Mouse (Mus musculus): ENCODE data around the gene C2. TPM values are rescaled to one million over a fixed set of nuclear protein-coding genes. Genes with fewer than 3 reads are reported as not detected.
"Not testable (repeated sequence)": the region's sequence is repeated elsewhere in the genome, so short reads cannot be mapped to it uniquely, and the experiment has no call there.

The C2 gene
- total RNA-seq, 2 experiments from 2014 or later: 0.22 to 2.0 TPM

GRCm38 (mm10) chr17:34910982-34911381, 12.9 kb upstream of the C2 start:
- no peak for DNase-seq

GRCm38 (mm10) chr17:34902895-34903294, 4.8 kb upstream of the C2 start:
- DNase-seq: no peak

- not testable (repeated sequence) for DNase-seq
Measured at GRCm38 (mm10) chr17:34901948-34902347, 3.9 kb upstream of the C2 start.

GRCm38 (mm10) chr17:34900826-34901225, 2.8 kb upstream of the C2 start:
- not testable (repeated sequence) for DNase-seq

- DNase-seq: no peak
Measured at GRCm38 (mm10) chr17:34899890-34900243, 1.8 kb upstream of the C2 start.

- DNase-seq: peak; percentile 36 to 42
Measured at GRCm38 (mm10) chr17:34899053-34899889, 1.2 kb upstream of the C2 start.

GRCm38 (mm10) chr17:34898706-34899052, 614 bp upstream of the C2 start:
- no peak for DNase-seq

- DNase-seq: no peak
Measured at GRCm38 (mm10) chr17:34897373-34898159, 499 bp downstream of the C2 start.

GRCm38 (mm10) chr17:34896366-34896765, 1.7 kb downstream of the C2 start:
- DNase-seq: no peak

- DNase-seq: no peak
Measured at GRCm38 (mm10) chr17:34895724-34896123, 2.3 kb downstream of the C2 start.

GRCm38 (mm10) chr17:34894801-34895530, 3.1 kb downstream of the C2 start:
- peak; percentile 41 to 52 for DNase-seq

- peak; percentile 91 for DNase-seq
Measured at GRCm38 (mm10) chr17:34894074-34894597, 3.9 kb downstream of the C2 start.

- DNase-seq: no peak
Measured at GRCm38 (mm10) chr17:34893072-34893824, 4.8 kb downstream of the C2 start.

GRCm38 (mm10) chr17:34891377-34891776, 6.7 kb downstream of the C2 start:
- DNase-seq: no peak

GRCm38 (mm10) chr17:34890074-34890743, 7.9 kb downstream of the C2 start:
- DNase-seq: no peak

- no peak for DNase-seq
Measured at GRCm38 (mm10) chr17:34887942-34888341, 10.1 kb downstream of the C2 start.

GRCm38 (mm10) chr17:34885615-34886014, 12.4 kb downstream of the C2 start:
- no peak for DNase-seq

- DNase-seq: no peak
Measured at GRCm38 (mm10) chr17:34884704-34885103, 13.4 kb downstream of the C2 start.

- DNase-seq: no peak
Measured at GRCm38 (mm10) chr17:34883332-34883731, 14.7 kb downstream of the C2 start.

GRCm38 (mm10) chr17:34881683-34882310, 16.3 kb downstream of the C2 start, which contains the start of gene Gm20547:
Gene Gm20547, minus strand, starts transcription at chr17:34882042.
- no peak for DNase-seq

GRCm38 (mm10) chr17:34881166-34881565, 16.9 kb downstream of the C2 start:
- DNase-seq: no peak

Data from layer of hippocampus, postnatal 36 days (tissue).